Comparison of ENCODE assay signal across 10 mouse cellular contexts in the genomic region with DNA sequence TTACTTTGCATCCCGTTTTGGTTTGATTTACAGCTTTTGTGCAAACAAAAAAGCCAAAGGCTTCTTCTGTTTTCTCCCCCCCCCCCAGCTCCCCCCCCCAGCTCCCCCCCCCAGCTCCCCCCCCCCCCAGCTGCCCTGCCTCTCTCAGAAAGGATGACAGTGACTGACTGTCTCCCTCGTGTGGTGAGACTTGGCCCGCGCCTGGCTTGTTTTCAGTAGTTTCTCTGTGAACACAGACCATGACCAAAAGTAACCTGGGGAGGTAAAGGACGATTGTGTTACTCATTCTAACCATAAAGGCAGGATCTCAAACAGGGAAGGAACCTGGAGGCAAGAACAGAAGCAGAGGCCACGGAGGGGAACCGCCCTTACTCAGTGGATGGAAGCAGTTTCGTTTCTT. TPM values are rescaled to one million over a fixed set of nuclear protein-coding genes. Genes with fewer than 3 reads are reported as not detected.
DNase-seq lines count a peak whose midpoint lies in the region; ATAC-seq lines count a peak whose summit lies in the region.
"Had no signal": no experiment of that assay in that cellular context is flagged by ENCODE, and none has a peak within 500 bp of the region (broad histone marks: within the 10 kb centered on the region; RNA-seq: fewer than 3 reads in every experiment).

No protein-coding gene starts in this region.

- H3K27ac ChIP-seq in kidney, embryonic 15.5 days, result no peak overlapping the region
- no peak overlapping the region for H3K27ac ChIP-seq in neural tube, embryonic 15.5 days (replicated peaks)
- no peak overlapping the region for H3K27ac ChIP-seq in forebrain, embryonic 10.5 days

- H3K9ac ChIP-seq in kidney, embryonic 15.5 days, result no peak overlapping the region
- no peak overlapping the region for H3K9ac ChIP-seq in neural tube, embryonic 15.5 days (replicated peaks)

- peaks cover 3% of the 10 kb centered on the region; the same call in 1 of the 2 replicates for H3K4me1 ChIP-seq in kidney, embryonic 15.5 days
- no peaks in the 10 kb centered on the region for H3K4me1 ChIP-seq in neural tube, embryonic 15.5 days
- H3K4me1 ChIP-seq in forebrain, embryonic 10.5 days, result no peaks in the 10 kb centered on the region

- no peaks in the 10 kb centered on the region for H3K27me3 ChIP-seq in kidney, embryonic 15.5 days
- no peaks in the 10 kb centered on the region for H3K27me3 ChIP-seq in neural tube, embryonic 15.5 days (replicated peaks)
- no peaks in the 10 kb centered on the region for H3K27me3 ChIP-seq in forebrain, embryonic 10.5 days (ENCODE audit: poor library complexity, severe bottlenecking)

- H3K4me2 ChIP-seq in kidney, embryonic 15.5 days, result no peak overlapping the region
- no peak overlapping the region for H3K4me2 ChIP-seq in neural tube, embryonic 15.5 days

- DNase-seq in kidney, adult 18-20 months, result peak; percentile 66
- DNase-seq in 416B (ENCODE audit: low read depth), result peak; percentile 63
- peak; percentile 64 for DNase-seq in NIH3T3 (ENCODE audit: low read depth)
- peak; percentile 83 to 84 for DNase-seq in cerebellum, postnatal 36 days
- DNase-seq in kidney, postnatal 25 days, result peak; percentile 70 to 78
- DNase-seq in forebrain, embryonic 10.5 days (ENCODE audit: extremely low spot score, low spot score), result no peak

- peaks cover 66% of the 10 kb centered on the region for H3K36me3 ChIP-seq in kidney, embryonic 15.5 days
- peaks cover 39% of the 10 kb centered on the region for H3K36me3 ChIP-seq in neural tube, embryonic 15.5 days
- H3K36me3 ChIP-seq in forebrain, embryonic 10.5 days (replicated peaks), result peaks cover 86% of the 10 kb centered on the region

- 42% methylated on average over 8 of the region's 8 CpGs for WGBS in kidney, embryonic 15.5 days
- 47% methylated on average over 8 of the region's 8 CpGs for WGBS in neural tube, embryonic 15.5 days
- 72% methylated on average over 8 of the region's 8 CpGs for whole genome bisulfite sequencing in forebrain, embryonic 10.5 days

- no peak for ATAC-seq in kidney, embryonic 15.5 days (replicated peaks; ENCODE audit: low FRiP score)
- no peak for ATAC-seq in neural tube, embryonic 15.5 days (ENCODE audit: low FRiP score)

- no peak overlapping the region for H3K4me3 ChIP-seq in kidney, embryonic 15.5 days (replicated peaks)
- H3K4me3 ChIP-seq in neural tube, embryonic 15.5 days (replicated peaks), result no peak overlapping the region
- H3K4me3 ChIP-seq in forebrain, embryonic 10.5 days, result no peak overlapping the region
- H3K4me3 ChIP-seq: myocyte had no signal

- no peaks in the 10 kb centered on the region for H3K9me3 ChIP-seq in kidney, embryonic 15.5 days (replicated peaks)
- no peaks in the 10 kb centered on the region for H3K9me3 ChIP-seq in neural tube, embryonic 15.5 days (replicated peaks)
- no peaks in the 10 kb centered on the region for H3K9me3 ChIP-seq in forebrain, embryonic 10.5 days

RNA-seq across cellular contexts. Expression of gene Tex29, which starts 52.0 kb away (rescaled TPM):
- 0.42 TPM in 1 of 2 replicates, not detected in the other for polyA plus RNA-seq in kidney, embryonic 15.5 days (2015; fragmentation: Nextera tagmentation; extraction: Ambion mirVana)
- 0.61 and 0.67 TPM in 2 replicates for polyA plus RNA-seq in neural tube, embryonic 15.5 days (2015; fragmentation: Nextera tagmentation; extraction: Ambion mirVana)
- polyA plus RNA-seq in forebrain, embryonic 10.5 days (2016; fragmentation: Nextera tagmentation; extraction: Ambion mirVana), result not detected in 2 replicates
- polyA plus RNA-seq: intestine, embryonic 14.5 days; myocyte had no signal
